Mouse (Mus musculus): ENCODE measurements at regions not wholly inside any gene's neighbourhood (a gene's known extent, or its start where the extent isn't known, plus 50 kb on each side); places are given as distances from the start of the nearest gene placed in this dataset.
"Not testable (repeated sequence)": the region's sequence is repeated elsewhere in the genome, so short reads cannot be mapped to it uniquely, and the experiment has no call there.

GRCm38 (mm10) chr4:153152923-153153322 lies 329.7 kb downstream of the Ajap1 start:
- not testable (repeated sequence) for DNase-seq (ENCODE audit: low read depth, low spot score); H3K27me3 ChIP-seq (ENCODE audit: control insufficient read depth, insufficient read depth, low read length, poor library complexity, severe bottlenecking); H3K36me3 ChIP-seq (ENCODE audit: control insufficient read depth, insufficient read depth, low read length, poor library complexity, severe bottlenecking)

- DNase-seq (ENCODE audit: low read depth, low spot score), result no peak
- Histone ChIP-seq H3K36me3 (ENCODE audit: control insufficient read depth, insufficient read depth, low read length, poor library complexity, severe bottlenecking) (no peaks in the 10 kb centered on the region), H3K27me3 (ENCODE audit: control insufficient read depth, insufficient read depth, low read length, poor library complexity, severe bottlenecking) (no peaks in the 10 kb centered on the region)
These were observed 349.5 kb downstream of the Ajap1 start for GRCm38 (mm10) chr4:153133147-153133546.

- Histone ChIP-seq H3K27me3 (ENCODE audit: control insufficient read depth, insufficient read depth, low read length, poor library complexity, severe bottlenecking) (no peaks in the 10 kb centered on the region), H3K36me3 (ENCODE audit: control insufficient read depth, insufficient read depth, low read length, poor library complexity, severe bottlenecking) (no peaks in the 10 kb centered on the region)
- no peak for DNase-seq (ENCODE audit: low read depth, low spot score)
These were observed 353.3 kb downstream of the Ajap1 start for GRCm38 (mm10) chr4:153129345-153129744.

- no peaks in the 10 kb centered on the region for H3K36me3 ChIP-seq (ENCODE audit: control insufficient read depth, insufficient read depth, low read length, poor library complexity, severe bottlenecking)
- H3K27me3 ChIP-seq (ENCODE audit: control insufficient read depth, insufficient read depth, low read length, poor library complexity, severe bottlenecking), result no peaks in the 10 kb centered on the region
- DNase-seq (ENCODE audit: low read depth, low spot score), result no peak
These were observed 354.4 kb downstream of the Ajap1 start for GRCm38 (mm10) chr4:153128162-153128561.

GRCm38 (mm10) chr4:153120480-153120879 lies 362.1 kb downstream of the Ajap1 start:
- Histone ChIP-seq H3K36me3 (ENCODE audit: control insufficient read depth, insufficient read depth, low read length, poor library complexity, severe bottlenecking) (no peaks in the 10 kb centered on the region), H3K27me3 (ENCODE audit: control insufficient read depth, insufficient read depth, low read length, poor library complexity, severe bottlenecking) (no peaks in the 10 kb centered on the region)
- no peak for DNase-seq (ENCODE audit: low read depth, low spot score)

- H3K36me3 ChIP-seq (ENCODE audit: control insufficient read depth, insufficient read depth, low read length, poor library complexity, severe bottlenecking), result no peaks in the 10 kb centered on the region
- H3K27me3 ChIP-seq (ENCODE audit: control insufficient read depth, insufficient read depth, low read length, poor library complexity, severe bottlenecking), result no peaks in the 10 kb centered on the region
- no peak for DNase-seq (ENCODE audit: low read depth, low spot score)
These were observed 362.9 kb downstream of the Ajap1 start for GRCm38 (mm10) chr4:153119647-153120102.

GRCm38 (mm10) chr4:153118824-153119646 lies 363.6 kb downstream of the Ajap1 start:
- no peaks in the 10 kb centered on the region for H3K27me3 ChIP-seq (ENCODE audit: control insufficient read depth, insufficient read depth, low read length, poor library complexity, severe bottlenecking)
- DNase-seq (ENCODE audit: low read depth, low spot score), result no peak

GRCm38 (mm10) chr4:153114998-153115397 lies 367.6 kb downstream of the Ajap1 start:
- DNase-seq (ENCODE audit: low read depth, low spot score), result no peak
- no peaks in the 10 kb centered on the region for H3K27me3 ChIP-seq (ENCODE audit: control insufficient read depth, insufficient read depth, low read length, poor library complexity, severe bottlenecking)
- no peaks in the 10 kb centered on the region for H3K36me3 ChIP-seq (ENCODE audit: control insufficient read depth, insufficient read depth, low read length, poor library complexity, severe bottlenecking)

More at GRCm38 (mm10) chr4:153118824-153119646, 363.6 kb downstream of the Ajap1 start:
- H3K36me3 ChIP-seq (ENCODE audit: control insufficient read depth, insufficient read depth, low read length, poor library complexity, severe bottlenecking), result no peaks in the 10 kb centered on the region

GRCm38 (mm10) chr4:153113577-153113976 lies 369.0 kb downstream of the Ajap1 start:
- no peaks in the 10 kb centered on the region for H3K36me3 ChIP-seq (ENCODE audit: control insufficient read depth, insufficient read depth, low read length, poor library complexity, severe bottlenecking)
- DNase-seq (ENCODE audit: low read depth, low spot score), result no peak
- no peaks in the 10 kb centered on the region for H3K27me3 ChIP-seq (ENCODE audit: control insufficient read depth, insufficient read depth, low read length, poor library complexity, severe bottlenecking)

GRCm38 (mm10) chr4:153110291-153110746 lies 372.3 kb downstream of the Ajap1 start:
- Histone ChIP-seq H3K36me3 (ENCODE audit: control insufficient read depth, insufficient read depth, low read length, poor library complexity, severe bottlenecking) (no peaks in the 10 kb centered on the region), H3K27me3 (ENCODE audit: control insufficient read depth, insufficient read depth, low read length, poor library complexity, severe bottlenecking) (no peaks in the 10 kb centered on the region)
- no peak for DNase-seq (ENCODE audit: low read depth, low spot score)

GRCm38 (mm10) chr4:153098591-153098990 lies 384.0 kb downstream of the Ajap1 start:
- no peaks in the 10 kb centered on the region; the same call in 1 of the 2 replicates for H3K27me3 ChIP-seq (ENCODE audit: control insufficient read depth, insufficient read depth, low read length, poor library complexity, severe bottlenecking)
- H3K36me3 ChIP-seq (ENCODE audit: control insufficient read depth, insufficient read depth, low read length, poor library complexity, severe bottlenecking), result no peaks in the 10 kb centered on the region
- no peak for DNase-seq (ENCODE audit: low read depth, low spot score)

- no peaks in the 10 kb centered on the region for H3K36me3 ChIP-seq (ENCODE audit: control insufficient read depth, insufficient read depth, low read length, poor library complexity, severe bottlenecking)
- H3K27me3 ChIP-seq (ENCODE audit: control insufficient read depth, insufficient read depth, low read length, poor library complexity, severe bottlenecking), result no peaks in the 10 kb centered on the region; the same call in 1 of the 2 replicates
- DNase-seq (ENCODE audit: low read depth, low spot score), result no peak
These were observed 385.0 kb downstream of the Ajap1 start for GRCm38 (mm10) chr4:153097601-153098000.

GRCm38 (mm10) chr4:153093129-153093528 lies 389.5 kb downstream of the Ajap1 start:
- H3K36me3 ChIP-seq (ENCODE audit: control insufficient read depth, insufficient read depth, low read length, poor library complexity, severe bottlenecking), result no peaks in the 10 kb centered on the region
- no peak for DNase-seq (ENCODE audit: low read depth, low spot score)
- no peaks in the 10 kb centered on the region for H3K27me3 ChIP-seq (ENCODE audit: control insufficient read depth, insufficient read depth, low read length, poor library complexity, severe bottlenecking)

- no peaks in the 10 kb centered on the region for H3K36me3 ChIP-seq (ENCODE audit: control insufficient read depth, insufficient read depth, low read length, poor library complexity, severe bottlenecking)
- no peak for DNase-seq (ENCODE audit: low read depth, low spot score)
- H3K27me3 ChIP-seq (ENCODE audit: control insufficient read depth, insufficient read depth, low read length, poor library complexity, severe bottlenecking), result no peaks in the 10 kb centered on the region
These were observed 400.4 kb downstream of the Ajap1 start for GRCm38 (mm10) chr4:153082166-153082565.

- Histone ChIP-seq H3K27me3 (ENCODE audit: control insufficient read depth, insufficient read depth, low read length, poor library complexity, severe bottlenecking) (no peaks in the 10 kb centered on the region), H3K36me3 (ENCODE audit: control insufficient read depth, insufficient read depth, low read length, poor library complexity, severe bottlenecking) (no peaks in the 10 kb centered on the region)
- DNase-seq (ENCODE audit: low read depth, low spot score), result no peak
These were observed 408.0 kb downstream of the Ajap1 start for GRCm38 (mm10) chr4:153074590-153074989.

All from splenic B cell, adult 2 months (primary cell).